Mouse (Mus musculus): ENCODE results near the gene Slc9a8.

DNA sequence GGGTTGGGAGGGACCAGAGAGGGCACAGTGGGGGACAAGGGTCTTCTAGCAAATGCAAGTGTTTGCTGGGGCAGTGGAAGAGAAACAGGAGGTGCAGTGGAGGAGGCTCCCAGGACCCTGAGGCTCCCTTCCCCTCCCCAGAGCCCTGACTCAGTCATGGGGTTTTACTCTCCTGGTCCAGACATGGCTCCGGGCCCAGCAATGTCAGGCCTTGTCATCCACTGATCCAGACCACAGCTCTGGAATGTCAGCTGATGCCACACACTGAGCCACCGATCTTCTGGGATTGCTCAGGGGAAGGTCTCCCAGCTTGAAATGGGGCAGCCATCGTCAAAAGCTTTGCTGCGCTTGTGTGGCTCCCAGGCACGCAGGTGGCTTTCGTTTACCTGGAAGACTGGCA is 34.5 kb upstream of the Slc9a8 start:
- TF ChIP-seq CTCF (IDR thresholded peaks at IDR 0.05) (no peak), EP300 (IDR thresholded peaks at IDR 0.05) (no peak)
